Mouse (Mus musculus) limb, embryonic 12.5 days (tissue): ENCODE measurements around the gene Clca2. TPM values are rescaled to one million over a fixed set of nuclear protein-coding genes. Genes with fewer than 3 reads are reported as not detected.

Source experiments
- ATAC-seq: fragments of 200-750 bp; cut with Nextera tagmentation; 2 replicates; pipeline ENCODE4 v1.8.0; 2017; ENCODE audit warnings: low read depth, moderate TSS enrichment; ENCODE audit not compliant: insufficient number of reproducible peaks, insufficient read depth, low FRiP score, low TSS enrichment
- H3K27ac ChIP-seq: fragments of 300-500 bp; sonication (generic); 2 replicates; pipeline ENCODE4 v1.5.1; 2016; ENCODE audit warnings: mild to moderate bottlenecking, moderate library complexity
- H3K27me3 ChIP-seq: fragments of 300-500 bp; sonication (generic); 2 replicates; pipeline ENCODE4 v1.6.1; 2016; ENCODE audit warnings: mild to moderate bottlenecking, moderate library complexity
- H3K36me3 ChIP-seq: fragments of 300-500 bp; sonication (generic); 2 replicates; pipeline ENCODE4 v1.6.1; 2016; ENCODE audit warnings: mild to moderate bottlenecking, moderate library complexity
- H3K4me1 ChIP-seq: fragments of 300-500 bp; sonication (generic); replicated peaks from 2 replicates; pipeline ENCODE4 v1.6.1; 2016
- H3K4me2 ChIP-seq: fragments of 300-500 bp; sonication (generic); 2 replicates; pipeline ENCODE4 v1.6.1; 2016; ENCODE audit warnings: mild to moderate bottlenecking, moderate library complexity
- H3K4me3 ChIP-seq: fragments of 300-500 bp; sonication (generic); replicated peaks from 2 replicates; pipeline ENCODE4 v1.5.1; 2016; ENCODE audit warnings: mild to moderate bottlenecking
- H3K9ac ChIP-seq: fragments of 300-500 bp; sonication (generic); replicated peaks from 2 replicates; pipeline ENCODE4 v1.6.1; 2016; ENCODE audit warnings: mild to moderate bottlenecking, moderate library complexity
- H3K9me3 ChIP-seq: fragments of 300-500 bp; sonication (generic); 2 replicates; pipeline ENCODE4 v1.6.1; 2016; ENCODE audit warnings: mild to moderate bottlenecking, moderate library complexity
- WGBS: fragments of 180-500 bp; shearing (Covaris S2); methylation state at CpG from one replicate; pipeline ENCODE4 v1.1.7; 2016; 5-methylcytosine and 5-hydroxymethylcytosine counted together
- polyA plus RNA-seq: library from polyadenylated mRNA; unstranded; fragments of >200 nt; fragmentation: Nextera tagmentation; extraction: Ambion mirVana; gene quantifications from 2 replicates; pipeline ENCODE4 v1.2.1, GENCODE M21; 2016

Clca2 gene
- polyA plus RNA-seq, 1 experiment from 2014 or later, result 0.53 TPM

GRCm38 (mm10) chr3:145118254-145119001 is 19.2 kb upstream of the Clca2 start, which contains the start of gene Odf2l:
Gene Odf2l, plus strand, starts transcription at chr3:145118588.
- peak within 1 kb of the TSS; percentile 99 for H3K27ac ChIP-seq
- H3K9me3 ChIP-seq, result no peaks in the 10 kb centered on the region
- H3K4me3 ChIP-seq, result peak within 1 kb of the TSS; percentile 70
- peak within 1 kb of the TSS; percentile 83 for H3K9ac ChIP-seq
- peak within 1 kb of the TSS; percentile 73 for H3K4me2 ChIP-seq
- H3K27me3 ChIP-seq, result no peaks in the 10 kb centered on the region
- ATAC-seq, result peak; percentile 98
- no peaks in the 10 kb centered on the region for H3K36me3 ChIP-seq
- H3K4me1 ChIP-seq, result peaks cover 8% of the 10 kb centered on the region; the same call in 1 of the 2 replicates
- WGBS, result under 1% methylated on average over 55 of the region's 57 CpGs

GRCm38 (mm10) chr3:145117637-145118036 is 18.4 kb upstream of the Clca2 start:
- Histone ChIP-seq H3K27ac (peak overlapping the region; percentile 99), H3K9me3 (no peaks in the 10 kb centered on the region), H3K36me3 (no peaks in the 10 kb centered on the region), H3K27me3 (no peaks in the 10 kb centered on the region), H3K4me1 (peaks cover 8% of the 10 kb centered on the region; the same call in 1 of the 2 replicates), H3K9ac (peak overlapping the region; percentile 83; the same call in 1 of the 2 replicates), H3K4me2 (peak overlapping the region; percentile 73), H3K4me3 (peak overlapping the region; percentile 70)
- 88% methylated on average over 10 of the region's 10 CpGs for WGBS
- no peak for ATAC-seq

- ATAC-seq, result no peak
Measured at GRCm38 (mm10) chr3:145115169-145115568, 15.9 kb upstream of the Clca2 start.

GRCm38 (mm10) chr3:145105773-145106504 is 6.7 kb upstream of the Clca2 start:
- Histone ChIP-seq H3K27me3 (no peaks in the 10 kb centered on the region), H3K36me3 (no peaks in the 10 kb centered on the region), H3K4me1 (no peaks in the 10 kb centered on the region), H3K9ac (no peak overlapping the region), H3K4me2 (no peak overlapping the region), H3K9me3 (no peaks in the 10 kb centered on the region), H3K27ac (no peak overlapping the region), H3K4me3 (no peak overlapping the region)
- peak; percentile 37; the same call in 1 of the 2 replicates for ATAC-seq
- 78% methylated on average over 5 of the region's 5 CpGs for WGBS

More at GRCm38 (mm10) chr3:145115169-145115568, 15.9 kb upstream of the Clca2 start:
- Histone ChIP-seq H3K9ac (no peak overlapping the region), H3K4me2 (no peak overlapping the region), H3K9me3 (no peaks in the 10 kb centered on the region), H3K27ac (no peak overlapping the region), H3K36me3 (no peaks in the 10 kb centered on the region), H3K27me3 (no peaks in the 10 kb centered on the region), H3K4me3 (no peak overlapping the region), H3K4me1 (peaks cover 8% of the 10 kb centered on the region; the same call in 1 of the 2 replicates)
- WGBS, result 92% methylated on average over 2 of the region's 2 CpGs

- 74% methylated on average over 5 of the region's 5 CpGs for WGBS
- Histone ChIP-seq H3K4me3 (no peak overlapping the region), H3K9me3 (no peaks in the 10 kb centered on the region), H3K27ac (no peak overlapping the region), H3K36me3 (no peaks in the 10 kb centered on the region), H3K4me2 (no peak overlapping the region), H3K9ac (no peak overlapping the region), H3K27me3 (no peaks in the 10 kb centered on the region), H3K4me1 (no peaks in the 10 kb centered on the region)
- ATAC-seq, result no peak
Measured at GRCm38 (mm10) chr3:145105076-145105772, 6.0 kb upstream of the Clca2 start.

- no peak overlapping the region for H3K4me2 ChIP-seq
- ATAC-seq, result no peak
- H3K27me3 ChIP-seq, result no peaks in the 10 kb centered on the region
- no peaks in the 10 kb centered on the region for H3K36me3 ChIP-seq
- no peak overlapping the region for H3K9ac ChIP-seq
- H3K27ac ChIP-seq, result no peak overlapping the region
- H3K4me3 ChIP-seq, result no peak overlapping the region
- 70% methylated on average over 5 of the region's 5 CpGs for WGBS
- H3K9me3 ChIP-seq, result no peaks in the 10 kb centered on the region
- H3K4me1 ChIP-seq, result no peaks in the 10 kb centered on the region
Measured at GRCm38 (mm10) chr3:145103770-145104169, 4.5 kb upstream of the Clca2 start.

GRCm38 (mm10) chr3:145103321-145103720 is 4.1 kb upstream of the Clca2 start:
- Histone ChIP-seq H3K4me1 (no peaks in the 10 kb centered on the region), H3K9ac (no peak overlapping the region), H3K9me3 (no peaks in the 10 kb centered on the region), H3K27ac (no peak overlapping the region), H3K36me3 (no peaks in the 10 kb centered on the region), H3K27me3 (no peaks in the 10 kb centered on the region), H3K4me3 (no peak overlapping the region), H3K4me2 (no peak overlapping the region)
- WGBS, result 90% methylated on average over 2 of the region's 2 CpGs
- ATAC-seq, result no peak

GRCm38 (mm10) chr3:145101891-145102555 is 2.8 kb upstream of the Clca2 start:
- Histone ChIP-seq H3K27me3 (no peaks in the 10 kb centered on the region), H3K4me3 (no peak overlapping the region), H3K27ac (no peak overlapping the region), H3K9me3 (no peaks in the 10 kb centered on the region), H3K9ac (no peak overlapping the region), H3K4me1 (no peaks in the 10 kb centered on the region), H3K4me2 (no peak overlapping the region), H3K36me3 (no peaks in the 10 kb centered on the region)
- ATAC-seq, result no peak
- 83% methylated on average over 9 of the region's 9 CpGs for WGBS

GRCm38 (mm10) chr3:145087857-145088598 is 11.2 kb downstream of the Clca2 start:
- no peak overlapping the region for H3K4me2 ChIP-seq
- H3K36me3 ChIP-seq, result no peaks in the 10 kb centered on the region
- H3K4me3 ChIP-seq, result no peak overlapping the region
- no peak for ATAC-seq
- no peak overlapping the region for H3K9ac ChIP-seq
- H3K27ac ChIP-seq, result no peak overlapping the region
- WGBS, result 69% methylated on average over 8 of the region's 8 CpGs
- no peaks in the 10 kb centered on the region for H3K27me3 ChIP-seq
- no peaks in the 10 kb centered on the region for H3K4me1 ChIP-seq
- no peaks in the 10 kb centered on the region; the same call in 1 of the 2 replicates for H3K9me3 ChIP-seq

GRCm38 (mm10) chr3:145086180-145086579 is 13.1 kb downstream of the Clca2 start:
- H3K27me3 ChIP-seq, result no peaks in the 10 kb centered on the region
- H3K4me2 ChIP-seq, result no peak overlapping the region
- ATAC-seq, result no peak
- no peaks in the 10 kb centered on the region; the same call in 1 of the 2 replicates for H3K9me3 ChIP-seq
- H3K27ac ChIP-seq, result no peak overlapping the region
- WGBS, result 92% methylated on average over 14 of the region's 14 CpGs
- H3K36me3 ChIP-seq, result no peaks in the 10 kb centered on the region
- H3K4me3 ChIP-seq, result no peak overlapping the region
- H3K9ac ChIP-seq, result no peak overlapping the region
- H3K4me1 ChIP-seq, result no peaks in the 10 kb centered on the region
